Mouse (Mus musculus) NIH3T3 (cell line): Measurements from ENCODE around the gene Faiml.

ENCODE experiments used
- DNase-seq: peaks from one replicate; pipeline ENCODE4 v3.0.0-alpha.2; 2012; ENCODE audit warnings: low read depth

Gene Faiml

DNA sequence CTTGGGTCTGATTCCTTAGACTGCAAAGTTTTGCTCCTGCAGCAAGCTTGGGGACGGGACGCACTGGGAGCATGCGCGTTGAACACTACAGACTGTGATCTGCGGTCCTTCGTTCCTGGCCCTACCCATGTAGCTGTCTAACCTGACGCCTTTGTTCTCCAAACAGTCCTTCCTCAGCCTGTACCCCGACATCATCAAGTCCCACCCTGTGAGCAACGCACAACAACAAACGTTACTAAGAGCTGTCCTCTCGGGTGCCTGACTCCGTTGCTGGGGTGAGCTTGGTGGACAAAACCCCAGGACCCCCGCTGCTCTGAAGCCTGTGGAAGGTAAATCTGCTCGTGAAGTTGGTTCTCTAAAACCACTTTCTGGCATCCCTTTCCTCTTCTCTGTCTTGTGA, at the start of gene Faiml:
Faiml (minus strand) TSS at position 101 of the 400 bp plus-strand sequence.
- no peak for DNase-seq

DNA sequence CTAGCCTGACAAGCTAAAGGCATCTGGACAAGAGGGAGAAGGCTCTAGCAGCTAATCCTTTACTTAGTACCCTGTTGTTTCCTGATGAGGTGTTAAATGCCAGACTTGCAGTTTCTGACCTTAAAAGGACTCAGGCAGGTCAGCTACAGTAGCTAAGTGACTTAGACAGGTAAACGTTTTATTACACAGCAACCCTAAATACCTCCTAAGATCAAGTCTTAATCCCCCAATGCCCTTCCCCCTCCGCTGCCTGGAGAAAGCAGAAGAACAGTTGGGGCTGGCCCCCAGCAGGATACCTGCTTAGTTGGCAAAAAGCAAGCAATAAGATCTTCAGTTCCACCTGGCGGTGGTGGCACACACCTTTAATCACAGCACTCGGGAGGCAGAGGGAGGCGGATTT, 21.9 kb upstream of the Faiml start:
- DNase-seq, result no peak

DNA sequence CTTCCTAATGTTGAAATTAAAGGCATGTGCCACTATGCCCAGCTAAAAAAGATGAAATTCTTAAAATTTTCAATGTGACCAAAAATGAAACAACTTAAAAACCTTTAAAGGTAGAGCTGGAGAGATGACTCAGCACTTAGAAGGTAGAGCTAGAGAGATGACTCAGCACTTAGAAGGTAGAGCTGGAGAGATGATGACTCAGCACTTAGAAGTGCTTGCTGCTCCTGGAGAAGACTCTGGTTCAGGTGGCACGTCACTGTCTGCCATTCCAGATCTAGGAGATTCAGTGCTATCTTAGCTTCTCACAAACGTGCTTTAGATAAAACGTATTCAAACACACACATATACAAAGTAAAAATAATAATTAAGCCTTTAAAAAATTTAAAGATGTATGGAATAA, 19.8 kb upstream of the Faiml start:
- DNase-seq, result no peak

DNA sequence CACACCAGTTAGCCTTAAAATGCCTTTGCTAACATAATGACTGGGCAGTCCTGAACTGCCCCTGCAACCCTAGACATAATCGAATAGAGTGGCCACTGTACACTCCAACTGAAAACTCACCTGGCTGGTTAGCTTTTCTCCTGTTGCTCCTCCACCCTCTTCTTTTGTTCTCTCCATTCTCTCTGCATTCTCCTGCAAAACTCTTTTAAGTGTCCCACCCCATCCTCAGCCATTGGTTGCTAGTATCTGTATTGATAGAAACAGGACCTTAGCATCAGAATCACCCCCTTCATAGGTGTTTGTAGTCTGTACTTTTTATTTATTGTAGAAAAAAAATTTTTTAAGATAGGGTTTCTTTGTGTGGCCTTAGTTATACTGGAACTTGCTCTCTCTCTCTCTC, 19.2 kb upstream of the Faiml start:
- DNase-seq, result no peak

DNA sequence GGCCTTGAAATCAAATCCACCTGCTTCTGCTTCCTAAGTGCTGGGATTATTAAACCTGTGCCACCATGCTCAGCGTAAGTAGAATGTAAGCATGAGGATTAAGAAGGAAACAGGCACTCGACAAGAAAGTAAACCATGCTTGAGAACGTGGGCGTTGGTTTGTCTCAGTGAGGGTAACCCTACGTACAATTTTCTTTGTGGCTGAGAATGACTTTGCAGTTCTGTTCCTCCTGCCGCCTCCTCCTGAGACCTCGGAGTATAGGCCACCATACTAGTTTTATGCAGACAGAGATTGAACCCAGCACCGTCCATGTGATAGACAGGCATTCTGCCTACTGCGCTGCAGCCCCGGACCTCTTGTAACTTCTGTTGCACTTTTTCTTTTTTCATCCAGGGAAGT, 16.8 kb upstream of the Faiml start:
- no peak for DNase-seq

DNA sequence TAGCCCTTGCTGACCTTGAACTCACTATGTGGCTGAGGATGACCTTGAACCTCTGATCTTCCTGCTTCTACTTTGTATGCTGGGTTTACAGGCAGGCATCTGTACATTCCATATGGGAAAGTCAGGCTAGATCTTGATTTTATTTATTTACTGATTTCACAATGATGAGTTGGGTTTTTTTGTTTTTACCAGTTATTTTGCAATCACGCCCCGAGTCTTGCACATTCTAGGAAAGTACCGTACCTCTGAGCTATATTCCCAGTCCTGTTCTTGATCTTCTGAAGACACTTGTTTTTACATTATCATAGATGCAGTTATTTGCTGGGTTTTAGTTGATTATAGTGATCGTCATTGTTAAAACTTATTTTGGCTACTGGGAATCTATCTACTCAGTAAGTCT, 11.9 kb upstream of the Faiml start:
- DNase-seq, result peak; percentile 35

DNA sequence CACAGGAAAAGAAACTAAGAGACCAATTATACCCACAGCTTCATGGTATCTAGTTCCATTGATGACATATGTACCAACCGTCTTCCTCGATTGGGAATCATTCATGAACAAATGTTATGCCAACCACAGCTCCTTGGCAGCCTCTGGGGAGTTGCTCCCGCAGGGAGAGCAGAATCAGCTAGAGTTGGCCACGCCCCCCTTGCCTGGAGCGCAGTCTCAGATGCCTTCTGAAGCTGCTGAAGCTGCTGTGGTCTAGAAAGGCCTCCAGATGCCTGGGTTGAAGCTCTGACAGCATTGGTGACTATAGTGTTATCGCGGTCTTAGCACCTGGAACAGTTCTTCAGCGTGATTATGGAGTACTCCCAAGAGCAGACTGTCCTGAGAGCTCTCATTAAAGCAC, 11.3 kb upstream of the Faiml start:
- peak; percentile 5 for DNase-seq

DNA sequence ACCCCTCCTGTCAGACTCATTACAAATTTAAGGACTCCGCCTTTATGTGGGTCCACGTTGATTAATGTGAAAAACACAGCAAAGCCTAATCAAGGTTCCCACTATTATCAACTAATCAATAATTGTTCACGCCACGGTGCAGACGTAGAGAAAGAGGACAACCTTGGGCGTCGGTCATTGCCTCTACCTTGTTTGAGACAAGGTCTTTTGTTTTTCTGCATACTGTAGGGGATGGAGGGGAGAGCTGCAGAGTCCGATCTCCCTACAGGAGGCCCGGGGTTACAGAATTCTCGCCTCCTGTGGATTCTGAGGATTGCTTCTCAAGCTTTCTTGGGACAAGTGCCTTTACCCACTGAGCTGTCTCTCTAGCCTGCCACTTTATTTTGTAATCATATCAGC, 6.9 kb upstream of the Faiml start:
- DNase-seq, result peak; percentile 16

DNA sequence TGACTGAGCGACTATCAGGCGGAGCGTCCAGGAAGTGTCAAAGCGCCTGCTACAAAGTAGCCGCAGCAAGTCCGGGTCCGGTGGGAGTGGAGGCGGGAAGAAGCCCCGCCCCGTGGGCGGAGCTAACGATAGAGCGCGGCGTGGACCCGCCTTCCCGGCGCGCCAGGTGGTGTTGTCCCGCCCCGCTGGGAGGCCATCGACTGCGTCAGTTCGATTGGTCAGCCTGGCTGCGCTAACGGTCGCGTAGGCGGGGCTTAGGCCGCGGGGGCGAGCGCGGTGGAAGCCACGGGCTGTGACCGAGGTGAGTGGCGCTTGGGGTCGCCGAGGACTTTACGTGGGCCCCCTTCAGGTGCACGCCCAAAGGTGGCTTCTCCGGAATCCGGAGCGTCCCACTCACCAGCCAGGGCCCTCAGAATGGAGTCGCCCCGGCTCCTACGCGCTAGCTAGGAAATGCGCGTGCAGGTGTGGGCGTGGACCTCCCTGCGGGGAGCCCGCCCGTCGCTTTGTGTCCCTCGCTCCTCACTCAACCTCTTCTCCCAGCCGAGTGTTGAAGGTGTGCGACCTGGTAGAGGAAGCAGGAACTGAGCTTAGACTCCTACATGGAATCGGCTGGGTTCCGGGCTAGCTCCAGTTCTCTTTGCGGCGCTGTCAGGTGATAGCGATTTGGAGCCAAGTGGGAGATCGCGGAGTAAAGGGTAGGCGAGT, 6.3 kb upstream of the Faiml start, which contains the start of gene Cep70:
Cep70 (plus strand) TSS at position 178 of the 705 bp plus-strand sequence.
- DNase-seq, result peak; percentile 97

DNA sequence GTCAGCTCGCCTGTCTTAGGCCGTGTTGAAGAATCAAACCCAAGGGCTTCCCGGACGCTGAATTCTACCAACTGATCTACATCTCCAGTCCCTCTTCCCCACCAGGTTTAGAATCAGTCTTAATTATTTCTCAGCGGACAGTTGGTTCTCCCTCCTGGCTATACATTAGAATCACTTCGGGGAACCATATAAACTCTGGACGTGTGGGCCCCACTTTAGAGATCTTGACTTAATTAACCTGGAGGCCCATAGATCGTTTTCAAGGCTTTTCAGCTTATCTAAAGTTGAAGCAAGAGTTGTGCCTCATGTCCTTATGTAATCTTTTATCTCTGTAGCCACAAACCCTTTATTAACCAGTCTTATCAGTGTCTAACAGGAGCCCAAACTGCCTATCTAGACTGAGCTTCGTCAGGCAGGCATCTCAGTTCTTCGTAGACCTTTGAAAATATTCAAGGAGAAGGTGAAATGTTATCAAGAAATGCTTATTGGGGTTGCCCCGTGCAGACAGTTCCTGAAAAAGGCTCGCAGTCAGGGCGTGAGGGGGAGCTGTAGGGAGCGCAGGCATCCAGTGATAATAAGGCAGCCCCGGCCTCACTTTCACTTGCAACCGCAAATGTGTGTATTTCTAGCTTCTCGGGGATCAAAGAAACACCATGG, 5.6 kb upstream of the Faiml start:
- no peak for DNase-seq

DNA sequence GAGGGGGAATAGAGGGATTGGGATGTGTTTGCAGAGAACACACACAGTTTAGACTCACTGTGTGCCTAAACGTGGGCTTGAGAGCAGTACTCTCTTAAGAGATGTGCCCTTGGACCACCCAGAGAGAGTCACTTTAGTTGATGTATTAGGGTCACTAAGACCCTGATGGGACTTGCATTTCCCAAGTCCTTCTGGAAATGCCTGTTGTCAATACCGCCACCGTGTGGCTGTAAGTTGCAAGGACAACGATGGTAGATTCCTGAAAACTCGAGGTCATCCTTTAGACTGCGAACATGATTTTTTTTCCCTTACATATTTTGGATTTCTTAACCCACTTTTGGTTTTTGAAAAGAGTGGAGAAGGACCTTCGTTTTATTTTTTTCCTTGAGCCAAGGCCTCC, 5.0 kb upstream of the Faiml start:
- peak; percentile 86 for DNase-seq

DNA sequence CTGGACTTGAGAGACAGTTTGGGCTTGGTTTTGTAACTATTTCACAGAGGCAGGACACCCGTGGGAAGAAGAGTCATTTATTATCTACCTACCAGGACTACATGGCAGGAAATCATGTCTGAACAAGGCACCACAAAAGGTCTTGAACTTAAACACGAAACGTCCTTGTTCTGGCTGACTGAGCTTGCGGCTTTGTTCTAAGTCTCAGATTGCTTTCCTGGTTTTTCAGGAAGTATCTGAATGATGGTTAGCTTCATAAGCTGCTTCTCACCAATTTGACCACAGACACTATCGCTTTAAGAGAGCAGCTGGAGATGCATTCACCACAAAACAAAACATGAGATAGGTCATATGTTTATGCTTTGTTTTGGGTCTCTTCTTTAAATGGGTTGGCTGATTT, 3.5 kb upstream of the Faiml start:
- DNase-seq, result no peak

DNA sequence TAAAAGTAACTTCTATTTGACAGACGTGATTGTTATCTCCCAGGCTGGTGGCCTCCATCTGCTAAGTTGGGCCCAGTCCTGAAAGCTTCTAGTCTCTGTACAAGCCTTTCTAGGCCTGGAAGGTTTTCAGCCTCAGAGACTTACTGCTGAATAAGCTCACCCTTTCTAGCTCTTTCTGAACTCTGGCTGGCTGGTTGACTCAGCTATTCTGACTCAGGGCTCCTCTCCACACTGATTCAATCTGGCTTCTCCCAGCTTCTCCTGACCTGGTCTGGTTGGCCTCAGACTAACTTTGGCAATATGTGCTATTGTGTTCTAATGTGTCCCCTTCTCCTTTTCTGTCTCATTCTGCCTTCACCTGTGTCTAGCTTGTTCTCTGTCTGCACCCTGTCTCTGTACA, 2.2 kb upstream of the Faiml start:
- DNase-seq, result peak; percentile 72

DNA sequence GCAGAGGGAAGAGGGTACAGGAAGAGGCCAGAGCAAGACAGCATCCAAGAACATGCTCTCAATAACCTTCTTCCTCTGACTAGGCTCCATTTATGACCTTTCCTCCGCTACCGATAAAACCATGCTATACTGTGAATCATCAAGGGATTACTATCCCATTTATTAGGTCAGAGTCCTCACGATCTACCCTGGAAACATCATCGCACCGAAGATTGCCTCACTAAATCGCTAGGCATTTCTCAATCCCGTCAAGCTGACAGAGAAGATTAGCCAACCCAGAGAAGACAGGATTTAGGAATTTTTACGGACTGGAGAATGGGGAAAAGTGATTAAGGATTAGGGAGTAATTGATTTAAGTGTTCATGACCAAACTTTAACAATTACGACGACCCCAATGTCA, 1.2 kb upstream of the Faiml start:
- DNase-seq, result no peak

DNA sequence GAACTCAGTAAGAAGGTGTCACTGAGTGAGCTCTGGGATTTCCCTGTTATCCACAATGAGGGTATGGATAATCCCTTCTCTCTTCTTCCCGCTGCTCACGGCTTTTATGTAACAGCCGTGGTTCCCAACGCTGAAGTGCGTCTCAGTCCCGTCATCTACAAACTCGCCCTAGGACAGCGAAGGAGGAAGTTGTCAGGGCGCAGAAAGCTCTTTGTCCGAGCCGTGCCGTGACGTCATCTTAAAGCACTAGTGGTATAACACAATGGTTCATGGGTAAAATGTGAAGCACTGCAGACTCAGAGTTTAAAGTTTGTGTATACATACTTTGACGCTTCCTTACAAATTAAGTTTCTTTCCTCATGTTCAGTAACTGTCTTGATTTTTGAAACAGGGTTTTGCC, 7.6 kb downstream of the Faiml start:
- no peak for DNase-seq

DNA sequence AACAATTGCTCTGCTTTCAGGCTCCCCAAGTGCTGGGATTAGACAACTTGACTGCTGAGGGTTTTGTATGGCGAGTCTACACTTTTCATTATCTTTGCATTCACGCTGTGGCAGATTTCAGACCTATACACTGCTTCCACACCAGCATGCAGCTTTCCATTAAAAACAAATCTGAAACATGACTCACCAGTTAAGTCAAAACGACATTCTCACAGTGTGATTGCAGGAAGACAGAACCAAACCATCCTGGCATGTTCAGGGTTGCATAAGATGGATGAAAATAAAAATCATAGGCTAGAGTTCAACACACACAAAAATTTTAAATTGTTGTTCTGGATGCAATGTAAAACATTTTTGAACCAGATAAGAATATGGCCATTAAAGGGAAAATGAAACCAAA, 12.5 kb downstream of the Faiml start:
- DNase-seq, result peak; percentile 57

DNA sequence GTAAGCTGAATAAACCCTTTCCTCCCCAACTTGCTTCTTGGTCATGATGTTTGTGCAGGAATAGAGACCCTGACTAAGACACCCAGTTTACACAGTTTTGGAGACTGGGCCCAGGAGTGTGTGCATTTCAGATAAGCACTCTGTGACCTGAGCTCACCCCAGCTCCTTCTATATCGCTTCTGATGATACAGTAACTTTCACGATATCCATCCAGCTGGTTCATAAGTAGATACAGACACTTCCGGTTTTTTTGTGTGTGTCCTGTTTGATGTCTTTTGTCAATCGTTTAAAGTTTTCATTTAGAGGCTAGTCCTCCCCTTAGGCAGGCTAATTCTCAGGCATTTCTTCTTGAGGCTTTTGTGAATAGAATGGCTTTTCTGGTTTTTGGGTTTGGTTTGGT, 15.4 kb downstream of the Faiml start:
- no peak for DNase-seq

DNA sequence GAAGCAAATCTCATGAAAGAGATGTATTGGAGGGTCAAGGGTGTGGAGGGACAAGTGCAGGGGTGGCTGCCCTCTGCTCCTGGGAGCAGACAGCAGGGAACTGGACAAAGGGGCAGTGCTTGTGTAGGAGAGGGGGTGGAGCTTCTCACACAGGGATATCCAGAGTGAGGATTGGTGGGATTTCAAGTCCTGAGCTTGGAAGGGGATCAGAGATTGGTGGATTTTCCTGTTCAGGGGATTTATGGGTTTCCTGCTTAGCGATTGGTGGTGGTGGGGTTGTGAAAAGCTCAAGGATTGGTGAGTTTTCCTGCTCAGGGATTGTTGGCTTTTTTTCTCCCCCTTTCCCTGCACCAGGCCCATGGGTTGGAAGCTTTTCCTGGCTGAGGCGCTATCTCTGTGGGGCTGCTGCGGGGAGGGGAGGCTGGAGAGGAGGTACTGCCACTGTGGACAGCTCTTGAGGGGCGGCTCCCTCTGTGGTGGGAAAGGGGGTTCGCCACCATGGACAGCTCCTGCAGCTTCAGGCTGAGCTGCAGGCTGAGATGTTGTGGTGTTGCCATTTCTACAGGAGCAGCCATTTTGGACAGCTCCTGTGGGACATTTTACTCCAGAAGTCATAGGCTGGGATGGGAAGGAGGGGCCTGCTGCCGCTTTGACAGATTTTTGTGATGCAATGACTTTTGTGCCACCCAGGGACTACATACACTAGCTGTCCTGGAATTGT, 18.9 kb downstream of the Faiml start:
- peak; percentile 84 for DNase-seq

DNA sequence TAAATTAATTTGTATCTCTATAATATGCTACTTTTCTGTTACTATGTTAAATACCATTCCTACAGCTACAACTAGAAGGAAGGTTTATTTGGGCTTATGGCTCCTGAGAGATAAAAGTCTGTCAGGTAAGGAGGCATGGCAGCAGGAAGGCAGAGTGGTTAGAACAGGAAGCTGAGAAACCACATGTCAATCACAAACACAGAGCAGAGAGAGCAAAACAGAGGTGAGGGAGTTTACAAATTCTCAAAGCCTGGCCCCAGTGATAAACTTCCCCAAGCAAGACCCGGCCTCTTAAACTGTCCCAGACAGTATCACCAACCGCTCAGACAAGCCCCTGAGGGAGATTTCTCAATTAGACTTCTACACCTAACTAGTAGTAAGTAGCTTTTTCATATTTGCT, 20.9 kb downstream of the Faiml start:
- DNase-seq, result no peak

DNA sequence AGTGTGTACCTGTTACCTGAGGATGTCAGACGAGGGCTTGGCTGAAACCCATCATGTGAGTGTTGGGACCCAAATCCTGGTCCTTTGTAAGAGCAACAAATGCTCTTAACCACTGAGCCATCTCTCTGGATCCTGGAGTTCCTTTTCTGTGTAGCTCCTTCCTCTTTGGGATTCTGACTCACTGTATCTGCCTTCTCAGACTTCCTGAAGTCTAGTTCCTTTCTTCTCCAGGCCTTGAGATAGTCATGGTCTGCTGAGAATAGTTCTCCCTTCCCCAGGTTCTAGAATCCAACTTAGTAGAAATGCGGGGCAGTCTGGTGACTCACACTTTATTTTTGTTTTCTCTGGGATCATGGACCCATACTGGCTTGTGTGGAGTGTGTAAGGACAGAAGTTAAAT, 24.4 kb downstream of the Faiml start:
- DNase-seq, result peak; percentile 13

DNA sequence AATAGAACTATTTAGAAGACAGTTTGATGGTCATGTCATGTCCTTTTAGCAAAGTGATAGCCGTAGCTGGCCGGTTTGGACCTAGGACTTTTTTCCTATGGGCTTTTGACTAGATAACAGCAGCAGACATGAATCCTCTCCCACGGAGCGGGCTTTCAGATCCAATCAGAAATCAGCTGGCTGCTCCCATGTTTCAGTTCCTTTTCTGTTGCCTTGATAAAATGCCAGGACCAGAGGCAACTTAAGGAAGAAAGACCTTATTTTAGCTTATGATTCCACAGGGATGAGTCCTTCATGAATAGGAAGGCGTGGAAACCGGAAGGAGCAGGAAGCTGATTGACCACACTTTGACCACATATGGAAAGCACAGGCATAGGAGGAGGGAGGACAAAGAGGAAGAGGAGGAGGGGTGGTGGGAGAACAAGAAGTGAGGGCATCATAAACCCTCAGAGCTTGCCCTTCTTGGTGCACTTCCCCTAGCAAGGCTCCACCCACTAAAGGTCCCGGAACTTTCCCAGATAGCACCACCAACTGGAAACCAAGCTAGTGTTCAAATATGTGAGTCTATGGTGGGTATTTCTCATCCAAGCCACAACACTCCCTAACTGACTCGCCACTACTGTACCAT, 53.9 kb downstream of the Faiml start:
- peak; percentile 46 for DNase-seq

DNA sequence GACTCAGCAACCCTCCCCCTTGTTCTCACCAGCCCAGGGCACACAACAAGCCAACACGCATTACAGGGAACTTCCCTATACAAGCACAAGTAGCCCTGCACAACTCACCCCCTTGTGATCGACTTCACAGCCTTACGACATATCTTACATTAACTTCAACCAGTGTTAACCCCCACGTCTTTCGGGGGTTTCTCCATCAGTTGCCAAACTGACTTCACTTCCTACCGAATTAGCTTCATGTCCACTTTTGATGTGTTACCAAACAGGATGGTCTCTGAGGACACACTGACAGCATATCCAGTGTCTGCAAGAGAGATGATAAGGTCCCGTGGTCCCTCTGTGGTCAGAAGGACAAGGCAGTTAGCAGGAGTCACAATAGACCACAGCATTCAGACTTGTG, 54.9 kb downstream of the Faiml start:
- no peak for DNase-seq

DNA sequence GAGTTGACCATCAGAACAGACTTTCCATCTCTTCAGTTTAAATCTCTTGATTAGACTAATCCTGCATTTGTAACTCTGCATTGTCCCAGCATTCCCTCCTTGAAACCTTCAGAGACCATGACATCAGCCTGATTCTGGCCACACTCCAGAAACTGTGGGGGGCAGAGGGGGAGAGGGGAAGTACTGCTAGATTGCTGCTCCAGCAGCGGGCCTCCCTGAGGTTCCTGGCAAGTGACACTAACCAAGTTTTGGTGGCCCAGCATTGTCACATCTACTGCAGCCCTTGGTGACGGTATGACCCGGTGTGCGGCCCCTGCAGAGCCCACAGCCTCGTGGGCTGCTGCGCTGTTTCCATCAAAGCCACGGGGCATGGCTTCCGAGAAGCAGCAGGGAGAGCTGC, 56.8 kb downstream of the Faiml start:
- peak; percentile 16 for DNase-seq
